Comparison of ENCODE assay signal across 8 mouse cellular contexts in genomic region chr7:19086042-19086441, GRCm38 (mm10). TPM values are rescaled to one million over a fixed set of nuclear protein-coding genes. Genes with fewer than 3 reads are reported as not detected.
DNase-seq lines count a peak whose midpoint lies in the region; ATAC-seq lines count a peak whose summit lies in the region.

No protein-coding gene starts in this region.

- peak; percentile 49 for DNase-seq in forebrain, embryonic 10.5 days (ENCODE audit: extremely low spot score, low spot score)
- no peak for DNase-seq in forebrain, embryonic 14.5 days (ENCODE audit: low spot score)
- peak; percentile 87 for DNase-seq in adrenal gland, adult 2 months
- peak; percentile 38 for DNase-seq in retina, embryonic 14.5 days (ENCODE audit: low spot score)
- no peak for DNase-seq in left cerebral cortex, adult 9 months (ENCODE audit: low spot score in 2 of 2)
- DNase-seq in thymus, postnatal 0 days (ENCODE audit: low spot score) = no peak

- H3K36me3 ChIP-seq in forebrain, embryonic 10.5 days (replicated peaks) = peaks cover 89% of the 10 kb centered on the region
- peaks cover 73% of the 10 kb centered on the region for H3K36me3 ChIP-seq in forebrain, embryonic 14.5 days (ENCODE audit: control insufficient read depth, insufficient read depth, low read length)
- peaks cover 64% of the 10 kb centered on the region for H3K36me3 ChIP-seq in heart, embryonic 14.5 days (ENCODE audit: control insufficient read depth, insufficient read depth, low read length)
- H3K36me3 ChIP-seq in liver, embryonic 12.5 days = peaks cover 28% of the 10 kb centered on the region

- no peak for ATAC-seq in forebrain, embryonic 14.5 days
- no peak for ATAC-seq in heart, embryonic 14.5 days (ENCODE audit: insufficient number of reproducible peaks, insufficient read depth, low FRiP score, low read depth)
- ATAC-seq in liver, embryonic 12.5 days = peak; percentile 75

- H3K9me3 ChIP-seq in forebrain, embryonic 10.5 days = no peaks in the 10 kb centered on the region
- H3K9me3 ChIP-seq in forebrain, embryonic 14.5 days (replicated peaks; ENCODE audit: control insufficient read depth, low read length) = no peaks in the 10 kb centered on the region
- no peaks in the 10 kb centered on the region for H3K9me3 ChIP-seq in heart, embryonic 14.5 days (ENCODE audit: control insufficient read depth, low read length)
- no peaks in the 10 kb centered on the region for H3K9me3 ChIP-seq in liver, embryonic 12.5 days (replicated peaks)

- WGBS in forebrain, embryonic 10.5 days = 10% methylated on average over 14 of the region's 14 CpGs
- WGBS in forebrain, embryonic 14.5 days = 13% methylated on average over 14 of the region's 14 CpGs
- WGBS in heart, embryonic 14.5 days = 9% methylated on average over 14 of the region's 14 CpGs
- 4% methylated on average over 14 of the region's 14 CpGs for WGBS in liver, embryonic 12.5 days (ENCODE audit: insufficient replicate concordance)

- H3K4me2 ChIP-seq in forebrain, embryonic 14.5 days (ENCODE audit: low read length) = no peak overlapping the region
- H3K4me2 ChIP-seq in heart, embryonic 14.5 days (ENCODE audit: low read length) = peak overlapping the region; percentile 55
- peak overlapping the region; percentile 69 for H3K4me2 ChIP-seq in liver, embryonic 12.5 days

- peaks cover 33% of the 10 kb centered on the region for H3K27me3 ChIP-seq in forebrain, embryonic 10.5 days (ENCODE audit: poor library complexity, severe bottlenecking)
- no peaks in the 10 kb centered on the region for H3K27me3 ChIP-seq in forebrain, embryonic 14.5 days (replicated peaks; ENCODE audit: control insufficient read depth, insufficient read depth, low read length)
- no peaks in the 10 kb centered on the region for H3K27me3 ChIP-seq in heart, embryonic 14.5 days (ENCODE audit: control insufficient read depth, insufficient read depth, low read length)
- peaks cover 93% of the 10 kb centered on the region for H3K27me3 ChIP-seq in liver, embryonic 12.5 days (replicated peaks)

- no peak overlapping the region for H3K9ac ChIP-seq in forebrain, embryonic 14.5 days (ENCODE audit: low read length)
- peak overlapping the region; percentile 48 for H3K9ac ChIP-seq in heart, embryonic 14.5 days (ENCODE audit: low read length)
- H3K9ac ChIP-seq in liver, embryonic 12.5 days = 0 out of 2 replicates have a peak overlapping the region, but pooled peaks have one; percentile 27

- H3K27ac ChIP-seq in forebrain, embryonic 10.5 days = no peak overlapping the region
- H3K27ac ChIP-seq in forebrain, embryonic 14.5 days (ENCODE audit: low read depth, low read length) = no peak overlapping the region
- 0 out of 4 replicates have a peak overlapping the region, but pooled peaks of 1 of the 2 experiments have one; percentile 46 for H3K27ac ChIP-seq in heart, embryonic 14.5 days (replicated peaks in 1 of 2; ENCODE audit: control insufficient read depth in 1 of 2, insufficient read depth in 1 of 2, low read depth in 2 of 2, low read length in 2 of 2)
- H3K27ac ChIP-seq in liver, embryonic 12.5 days = 0 out of 2 replicates have a peak overlapping the region, but pooled peaks have one; percentile 43

- H3K4me3 ChIP-seq in forebrain, embryonic 10.5 days = peak overlapping the region; percentile 31; the same call in 1 of the 2 replicates
- H3K4me3 ChIP-seq in forebrain, embryonic 14.5 days (ENCODE audit: low read depth, low read length) = no peak overlapping the region
- no peak overlapping the region for H3K4me3 ChIP-seq in heart, embryonic 14.5 days (ENCODE audit: control insufficient read depth in 1 of 2, insufficient read depth in 1 of 2, low read depth in 1 of 2, low read length in 2 of 2)
- peak overlapping the region; percentile 33 for H3K4me3 ChIP-seq in liver, embryonic 12.5 days

- H3K4me1 ChIP-seq in forebrain, embryonic 10.5 days = peaks cover 57% of the 10 kb centered on the region
- no peaks in the 10 kb centered on the region for H3K4me1 ChIP-seq in forebrain, embryonic 14.5 days (ENCODE audit: control insufficient read depth, insufficient read depth, low read length)
- peaks cover 35 to 47% of the 10 kb centered on the region in 2 experiments for H3K4me1 ChIP-seq in heart, embryonic 14.5 days (ENCODE audit: control insufficient read depth in 2 of 2, insufficient read depth in 2 of 2, low read length in 2 of 2)
- H3K4me1 ChIP-seq in liver, embryonic 12.5 days = peaks cover 72% of the 10 kb centered on the region

RNA-seq across cellular contexts. Expression of gene Dmpk, which starts 2.4 kb away (rescaled TPM):
- polyA plus RNA-seq in forebrain, embryonic 10.5 days (2016; fragmentation: Nextera tagmentation; extraction: Ambion mirVana) = 8.3 and 9.1 TPM in 2 replicates
- 4.4 and 7.8 TPM in 2 replicates for polyA plus RNA-seq in forebrain, embryonic 14.5 days (2014; fragmentation: Nextera tagmentation; extraction: Ambion mirVana)
- total RNA-seq in adrenal gland, adult 2 months (2021) = 100 to 1,000 TPM; 130 to 142 TPM
- 743 and 836 TPM in 2 replicates for polyA plus RNA-seq in adrenal gland, adult 2 months (2012; rRNA removed)
- polyA plus RNA-seq in heart, embryonic 14.5 days (2014; fragmentation: Nextera tagmentation; extraction: Ambion mirVana) = 31.1 and 36.0 TPM in 2 replicates
- polyA plus RNA-seq in liver, embryonic 12.5 days (2016; fragmentation: Nextera tagmentation; extraction: Ambion mirVana) = 8.5 and 9.8 TPM in 2 replicates
- polyA plus RNA-seq in thymus, postnatal 0 days (2015; fragmentation: Nextera tagmentation; extraction: Ambion mirVana) = 2.8 and 3.7 TPM in 2 replicates

RNA-seq across cellular contexts. Expression of gene Six5, which starts 8.4 kb away (rescaled TPM):
- polyA plus RNA-seq in forebrain, embryonic 10.5 days (2016; fragmentation: Nextera tagmentation; extraction: Ambion mirVana) = 6.7 and 7.4 TPM in 2 replicates
- 2.4 and 3.5 TPM in 2 replicates for polyA plus RNA-seq in forebrain, embryonic 14.5 days (2014; fragmentation: Nextera tagmentation; extraction: Ambion mirVana)
- 10 to 100 TPM; 12.6 to 16.1 TPM for total RNA-seq in adrenal gland, adult 2 months (2021)
- 77.3 and 86.0 TPM in 2 replicates for polyA plus RNA-seq in adrenal gland, adult 2 months (2012; rRNA removed)
- 7.3 and 8.3 TPM in 2 replicates for polyA plus RNA-seq in heart, embryonic 14.5 days (2014; fragmentation: Nextera tagmentation; extraction: Ambion mirVana)
- polyA plus RNA-seq in liver, embryonic 12.5 days (2016; fragmentation: Nextera tagmentation; extraction: Ambion mirVana) = 1.8 TPM in 2 replicates
- polyA plus RNA-seq in thymus, postnatal 0 days (2015; fragmentation: Nextera tagmentation; extraction: Ambion mirVana) = 1.2 and 1.5 TPM in 2 replicates

RNA-seq across cellular contexts. Expression of gene Dmwd, which starts 10.0 kb away (rescaled TPM):
- polyA plus RNA-seq in forebrain, embryonic 10.5 days (2016; fragmentation: Nextera tagmentation; extraction: Ambion mirVana) = 14.4 and 16.3 TPM in 2 replicates
- 28.0 and 29.1 TPM in 2 replicates for polyA plus RNA-seq in forebrain, embryonic 14.5 days (2014; fragmentation: Nextera tagmentation; extraction: Ambion mirVana)
- total RNA-seq in adrenal gland, adult 2 months (2021) = 10 to 100 TPM; 44.2 to 58.5 TPM
- 144 and 152 TPM in 2 replicates for polyA plus RNA-seq in adrenal gland, adult 2 months (2012; rRNA removed)
- polyA plus RNA-seq in heart, embryonic 14.5 days (2014; fragmentation: Nextera tagmentation; extraction: Ambion mirVana) = 19.6 and 20.4 TPM in 2 replicates
- 7.4 and 7.9 TPM in 2 replicates for polyA plus RNA-seq in liver, embryonic 12.5 days (2016; fragmentation: Nextera tagmentation; extraction: Ambion mirVana)
- 4.3 and 5.0 TPM in 2 replicates for polyA plus RNA-seq in thymus, postnatal 0 days (2015; fragmentation: Nextera tagmentation; extraction: Ambion mirVana)

RNA-seq across cellular contexts. Expression of gene Rsph6a, which starts 31.6 kb away (rescaled TPM):
- not detected in 2 replicates for polyA plus RNA-seq in forebrain, embryonic 10.5 days (2016; fragmentation: Nextera tagmentation; extraction: Ambion mirVana)
- polyA plus RNA-seq in forebrain, embryonic 14.5 days (2014; fragmentation: Nextera tagmentation; extraction: Ambion mirVana) = not detected in 2 replicates
- not detected for total RNA-seq in adrenal gland, adult 2 months (2021)
- polyA plus RNA-seq in adrenal gland, adult 2 months (2012; rRNA removed) = not detected in 2 replicates
- not detected in 2 replicates for polyA plus RNA-seq in heart, embryonic 14.5 days (2014; fragmentation: Nextera tagmentation; extraction: Ambion mirVana)
- polyA plus RNA-seq in liver, embryonic 12.5 days (2016; fragmentation: Nextera tagmentation; extraction: Ambion mirVana) = not detected in 2 replicates
- not detected in 2 replicates for polyA plus RNA-seq in thymus, postnatal 0 days (2015; fragmentation: Nextera tagmentation; extraction: Ambion mirVana)

RNA-seq across cellular contexts. Expression of gene Gm4969, which starts 32.1 kb away (rescaled TPM):
- polyA plus RNA-seq in forebrain, embryonic 10.5 days (2016; fragmentation: Nextera tagmentation; extraction: Ambion mirVana) = 0.81 and 1.1 TPM in 2 replicates
- polyA plus RNA-seq in forebrain, embryonic 14.5 days (2014; fragmentation: Nextera tagmentation; extraction: Ambion mirVana) = 2.2 and 3.3 TPM in 2 replicates
- total RNA-seq in adrenal gland, adult 2 months (2021) = not detected
- polyA plus RNA-seq in adrenal gland, adult 2 months (2012; rRNA removed) = 0.04 TPM in 1 of 2 replicates, not detected in the other
- 1.2 TPM in 2 replicates for polyA plus RNA-seq in heart, embryonic 14.5 days (2014; fragmentation: Nextera tagmentation; extraction: Ambion mirVana)
- polyA plus RNA-seq in liver, embryonic 12.5 days (2016; fragmentation: Nextera tagmentation; extraction: Ambion mirVana) = 0.55 and 0.66 TPM in 2 replicates
- polyA plus RNA-seq in thymus, postnatal 0 days (2015; fragmentation: Nextera tagmentation; extraction: Ambion mirVana) = 0.70 and 0.72 TPM in 2 replicates

Comparison
In these comparisons a context has a peak if more than half of its experiments do, and no peak if none do; other contexts are left out.
1. DNase-seq: peak in forebrain, embryonic 10.5 days (single experiment), adrenal gland, adult 2 months (single experiment) and retina, embryonic 14.5 days (single experiment); none in forebrain, embryonic 14.5 days (single experiment), left cerebral cortex, adult 9 months (0 of 2) and thymus, postnatal 0 days (single experiment).
2. H3K4me3 ChIP-seq: peak in forebrain, embryonic 10.5 days (single experiment) and liver, embryonic 12.5 days (single experiment); none in forebrain, embryonic 14.5 days (single experiment) and heart, embryonic 14.5 days (0 of 2).
3. RNA of gene Dmpk, which starts 2.4 kb away (polyA plus RNA-seq): 743 to 836 TPM in adrenal gland, adult 2 months; 31.1 to 36.0 TPM in heart, embryonic 14.5 days, 8.3 to 9.1 TPM in forebrain, embryonic 10.5 days, 8.5 to 9.8 TPM in liver, embryonic 12.5 days, 4.4 to 7.8 TPM in forebrain, embryonic 14.5 days and 2.8 to 3.7 TPM in thymus, postnatal 0 days; every median in the first group is over 10 times any median in the second.